In genomic region chr19:7422656-7423027, GRCm38 (mm10) we compare ENCODE assay signal across 8 mouse cellular contexts. TPM values are rescaled to one million over a fixed set of nuclear protein-coding genes. Genes with fewer than 3 reads are reported as not detected.
DNase-seq lines count a peak whose midpoint lies in the region; ATAC-seq lines count a peak whose summit lies in the region.

No protein-coding gene starts in this region.

- H3K36me3 ChIP-seq in lung, embryonic 15.5 days: peaks cover 42% of the 10 kb centered on the region
- H3K36me3 ChIP-seq in forebrain, embryonic 14.5 days (ENCODE audit: control insufficient read depth, insufficient read depth, low read length): peaks cover 75% of the 10 kb centered on the region
- peaks cover 73% of the 10 kb centered on the region for H3K36me3 ChIP-seq in limb, embryonic 13.5 days
- peaks cover 64% of the 10 kb centered on the region for H3K36me3 ChIP-seq in stomach, embryonic 14.5 days (ENCODE audit: control insufficient read depth, insufficient read depth, low read length)

- DNase-seq in lung, postnatal 25 days (ENCODE audit: low spot score): no peak
- DNase-seq in forebrain, embryonic 14.5 days (ENCODE audit: low spot score): no peak
- DNase-seq in adrenal gland, postnatal 10 days: no peak

- no peaks in the 10 kb centered on the region for H3K9me3 ChIP-seq in lung, embryonic 15.5 days
- no peaks in the 10 kb centered on the region for H3K9me3 ChIP-seq in forebrain, embryonic 14.5 days (replicated peaks; ENCODE audit: control insufficient read depth, low read length)
- no peaks in the 10 kb centered on the region for H3K9me3 ChIP-seq in limb, embryonic 13.5 days
- no peaks in the 10 kb centered on the region for H3K9me3 ChIP-seq in stomach, embryonic 14.5 days (ENCODE audit: control insufficient read depth, low read depth, low read length)

- 12% methylated on average over 35 of the region's 35 CpGs for WGBS in lung, embryonic 15.5 days
- WGBS in forebrain, embryonic 14.5 days: 5% methylated on average over 35 of the region's 35 CpGs
- 10% methylated on average over 35 of the region's 35 CpGs for WGBS in limb, embryonic 13.5 days
- WGBS in stomach, embryonic 14.5 days: 22% methylated on average over 35 of the region's 35 CpGs

- H3K27me3 ChIP-seq in lung, embryonic 15.5 days: no peaks in the 10 kb centered on the region
- H3K27me3 ChIP-seq in forebrain, embryonic 14.5 days (replicated peaks; ENCODE audit: control insufficient read depth, insufficient read depth, low read length): no peaks in the 10 kb centered on the region
- no peaks in the 10 kb centered on the region for H3K27me3 ChIP-seq in limb, embryonic 13.5 days
- H3K27me3 ChIP-seq in stomach, embryonic 14.5 days (ENCODE audit: control insufficient read depth, insufficient read depth, low read length): no peaks in the 10 kb centered on the region

- peak overlapping the region; percentile 86 for H3K27ac ChIP-seq in lung, embryonic 15.5 days
- H3K27ac ChIP-seq in forebrain, embryonic 14.5 days (ENCODE audit: low read depth, low read length): peak overlapping the region; percentile 93
- peak overlapping the region; percentile 74; the same call in 1 of the 2 replicates for H3K27ac ChIP-seq in limb, embryonic 13.5 days
- H3K27ac ChIP-seq in stomach, embryonic 14.5 days (ENCODE audit: low read length): peak overlapping the region; percentile 76; the same call in 1 of the 2 replicates

- H3K4me2 ChIP-seq in lung, embryonic 15.5 days: peak overlapping the region; percentile 46
- peak overlapping the region; percentile 60 for H3K4me2 ChIP-seq in forebrain, embryonic 14.5 days (ENCODE audit: low read length)
- peak overlapping the region; percentile 87 for H3K4me2 ChIP-seq in limb, embryonic 13.5 days (replicated peaks)
- peak overlapping the region; percentile 21 for H3K4me2 ChIP-seq in stomach, embryonic 14.5 days (replicated peaks; ENCODE audit: low read depth, low read length)

- H3K9ac ChIP-seq in lung, embryonic 15.5 days: no peak overlapping the region
- peak overlapping the region; percentile 79 for H3K9ac ChIP-seq in forebrain, embryonic 14.5 days (ENCODE audit: low read length)
- H3K9ac ChIP-seq in limb, embryonic 13.5 days: peak overlapping the region; percentile 62
- no peak overlapping the region; the same call in 1 of the 2 replicates for H3K9ac ChIP-seq in stomach, embryonic 14.5 days (replicated peaks; ENCODE audit: low read depth, low read length)

- peak overlapping the region; percentile 17 for H3K4me3 ChIP-seq in lung, embryonic 15.5 days
- H3K4me3 ChIP-seq in forebrain, embryonic 14.5 days (ENCODE audit: low read depth, low read length): peak overlapping the region; percentile 32
- peak overlapping the region; percentile 30 for H3K4me3 ChIP-seq in limb, embryonic 13.5 days
- H3K4me3 ChIP-seq in stomach, embryonic 14.5 days (ENCODE audit: low read depth, low read length): peak overlapping the region; percentile 15; the same call in 1 of the 2 replicates

- H3K4me1 ChIP-seq in lung, embryonic 15.5 days: peaks cover 60% of the 10 kb centered on the region
- H3K4me1 ChIP-seq in forebrain, embryonic 14.5 days (ENCODE audit: control insufficient read depth, insufficient read depth, low read length): peaks cover 53% of the 10 kb centered on the region
- peaks cover 72% of the 10 kb centered on the region for H3K4me1 ChIP-seq in limb, embryonic 13.5 days
- peaks cover 53% of the 10 kb centered on the region for H3K4me1 ChIP-seq in stomach, embryonic 14.5 days (ENCODE audit: control insufficient read depth, insufficient read depth, low read length)

- no peak for ATAC-seq in lung, embryonic 15.5 days (ENCODE audit: borderline replicate concordance, extremely low read depth, low FRiP score, low TSS enrichment)
- no peak for ATAC-seq in forebrain, embryonic 14.5 days
- no peak for ATAC-seq in limb, embryonic 13.5 days (ENCODE audit: low FRiP score, low read depth)
- ATAC-seq in stomach, embryonic 14.5 days (ENCODE audit: insufficient number of reproducible peaks, insufficient read depth, low FRiP score, low read depth): no peak
- no peak for ATAC-seq in erythroid progenitor cell, adult 5-6 weeks (replicated peaks; ENCODE audit: low FRiP score, poor library complexity, severe bottlenecking)
- ATAC-seq in inflammation-experienced regulatory T-cells, adult 6 months: no peak

RNA-seq across cellular contexts. Expression of gene 2700081O15Rik, which starts 5.2 kb away (rescaled TPM):
- 6.2 and 6.8 TPM in 2 replicates for polyA plus RNA-seq in lung, embryonic 15.5 days (2015; fragmentation: Nextera tagmentation; extraction: Ambion mirVana)
- 22.1 and 24.7 TPM in 2 replicates for polyA plus RNA-seq in forebrain, embryonic 14.5 days (2014; fragmentation: Nextera tagmentation; extraction: Ambion mirVana)
- 10.0 and 10.5 TPM in 2 replicates for polyA plus RNA-seq in limb, embryonic 13.5 days (2015; fragmentation: Nextera tagmentation; extraction: Ambion mirVana)
- 13.8 TPM in 2 replicates for polyA plus RNA-seq in stomach, embryonic 14.5 days (2014; fragmentation: Nextera tagmentation; extraction: Ambion mirVana)
- total RNA-seq in erythroid progenitor cell, adult 5-6 weeks (2015; ENCODE audit: low replicate concordance): 1.1 TPM in 1 of 2 replicates, not detected in the other
- 0.39 TPM in 1 of 2 replicates, not detected in the other for total RNA-seq in erythroid progenitor cell, adult 5-6 weeks (2017; ENCODE audit: low replicate concordance)
- under 1 TPM; 0.10 to 0.23 (median 0.15) TPM for polyA plus RNA-seq in inflammation-experienced regulatory T-cells, adult 6 months (2017; shearing (Covaris generic))
- 10 to 100 TPM; 29.6 to 37.6 TPM for total RNA-seq in adrenal gland, postnatal 10 days (2021)

RNA-seq across cellular contexts. Expression of gene Spindoc, which starts 39.8 kb away (rescaled TPM):
- 27.9 and 28.3 TPM in 2 replicates for polyA plus RNA-seq in lung, embryonic 15.5 days (2015; fragmentation: Nextera tagmentation; extraction: Ambion mirVana)
- polyA plus RNA-seq in forebrain, embryonic 14.5 days (2014; fragmentation: Nextera tagmentation; extraction: Ambion mirVana): 33.6 and 36.2 TPM in 2 replicates
- 35.3 and 43.2 TPM in 2 replicates for polyA plus RNA-seq in limb, embryonic 13.5 days (2015; fragmentation: Nextera tagmentation; extraction: Ambion mirVana)
- 25.2 and 29.9 TPM in 2 replicates for polyA plus RNA-seq in stomach, embryonic 14.5 days (2014; fragmentation: Nextera tagmentation; extraction: Ambion mirVana)
- total RNA-seq in erythroid progenitor cell, adult 5-6 weeks (2015; ENCODE audit: low replicate concordance): 4.2 TPM in 1 of 2 replicates, not detected in the other
- total RNA-seq in erythroid progenitor cell, adult 5-6 weeks (2017; ENCODE audit: low replicate concordance): 0.15 and 2.2 TPM in 2 replicates
- 1 to 10 TPM; 2.8 to 4.4 (median 3.6) TPM for polyA plus RNA-seq in inflammation-experienced regulatory T-cells, adult 6 months (2017; shearing (Covaris generic))
- 10 to 100 TPM; 23.2 to 23.8 TPM for total RNA-seq in adrenal gland, postnatal 10 days (2021)

Comparison
In these comparisons a context has a peak if more than half of its experiments do, and no peak if none do; other contexts are left out.
1. H3K4me2 ChIP-seq: peak in every context shown above with its lines; median percentile 87 in limb, embryonic 13.5 days; 60 in forebrain, embryonic 14.5 days; 46 in lung, embryonic 15.5 days; 21 in stomach, embryonic 14.5 days.
2. H3K9ac ChIP-seq: peak in forebrain, embryonic 14.5 days (single experiment) and limb, embryonic 13.5 days (single experiment); none in lung, embryonic 15.5 days (single experiment) and stomach, embryonic 14.5 days (single experiment).
3. Peak in every context shown above with its lines, with median percentiles within 50 percentile points of each other: H3K27ac ChIP-seq and H3K4me3 ChIP-seq.